Mouse (Mus musculus) neutrophil, adult 5-6 weeks (primary cell): ENCODE results near the gene Rrp15. TPM values are rescaled to one million over a fixed set of nuclear protein-coding genes. Genes with fewer than 3 reads are reported as not detected.
"Not testable (repeated sequence)": the region's sequence is repeated elsewhere in the genome, so short reads cannot be mapped to it uniquely, and the experiment has no call there.

ENCODE experiments used
- ATAC-seq: fragments of 151-379, 151-347 bp; 2 replicates; pipeline ENCODE4 v1.8.0; 2017; ENCODE audit warnings: mild to moderate bottlenecking, moderate TSS enrichment; ENCODE audit not compliant: insufficient number of reproducible peaks, poor library complexity, low FRiP score, severe bottlenecking; ENCODE audit errors: extremely low read depth
- total RNA-seq: library from RNA; stranded (forward); fragments of 200-1000 nt; gene quantifications from 2 replicates; pipeline ENCODE4 v1.2.3, GENCODE M21; 2017

Gene Rrp15
- 22.5 and 23.7 TPM in 2 replicates for total RNA-seq

- ATAC-seq = peak; percentile 98
These were observed at the start of gene Rrp15 for GRCm38 (mm10) chr1:186748724-186749653. Gene Rrp15, minus strand, starts transcription at chr1:186749358.

DNA sequence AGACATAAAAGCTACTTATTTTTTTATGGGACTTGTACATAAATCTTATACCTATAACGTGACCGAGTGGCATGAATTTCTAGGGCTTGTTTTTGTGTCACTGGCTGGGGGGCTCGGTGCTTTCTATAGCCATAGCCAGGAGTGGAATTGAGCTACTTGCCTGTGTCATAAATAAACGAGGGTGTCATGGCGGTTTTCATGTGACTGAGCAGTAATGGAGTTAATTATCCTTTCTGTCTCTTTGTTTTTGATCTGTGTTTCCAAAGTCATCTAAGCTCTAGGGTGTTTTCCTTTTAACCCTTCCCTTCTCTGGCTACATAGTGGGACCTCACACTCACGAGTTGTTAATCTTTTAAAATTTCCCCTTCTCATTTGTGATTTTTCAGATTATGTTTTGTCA, 48.8 kb upstream of the Rrp15 start:
- ATAC-seq = no peak

DNA sequence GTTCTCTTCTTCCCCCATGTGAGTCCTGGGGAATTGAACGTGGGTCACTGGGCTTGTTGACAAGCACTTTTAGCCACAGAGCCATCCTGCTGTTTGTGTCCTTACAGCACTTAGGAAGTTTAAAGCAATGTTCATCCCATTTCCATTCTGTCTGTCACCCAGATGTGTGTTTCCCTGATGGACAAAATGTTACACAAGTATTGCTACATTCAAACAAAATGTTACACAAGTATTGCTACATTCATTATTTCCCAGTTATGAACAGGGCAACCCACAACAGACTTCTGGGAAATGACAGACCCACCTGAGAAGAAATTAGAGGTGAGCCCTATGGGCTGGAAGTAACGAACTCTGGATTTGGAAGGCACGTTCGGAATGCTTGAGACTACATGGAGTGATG, 36.2 kb upstream of the Rrp15 start:
- no peak for ATAC-seq

DNA sequence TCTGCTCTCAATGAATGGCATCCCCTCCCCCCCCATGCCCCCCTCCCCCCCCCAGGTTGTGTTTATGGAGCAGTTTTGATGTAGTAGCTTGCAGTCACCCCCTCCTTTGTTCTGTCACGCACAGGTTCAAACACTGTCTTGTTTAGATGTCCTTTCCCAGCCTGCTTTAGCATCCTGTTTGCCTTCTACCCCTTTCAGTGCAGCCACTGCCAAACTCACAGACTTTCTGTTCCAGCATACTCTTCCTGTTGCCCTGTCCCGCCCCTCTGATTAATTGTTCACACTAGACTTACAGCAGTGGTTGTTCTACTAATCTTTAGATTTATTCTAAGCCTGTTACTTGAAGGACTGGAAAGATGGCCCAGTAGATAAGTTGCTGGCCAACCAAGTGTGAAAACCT, 31.7 kb upstream of the Rrp15 start:
- ATAC-seq = no peak

- no peak for ATAC-seq
These were observed 24.0 kb upstream of the Rrp15 start for GRCm38 (mm10) chr1:186773124-186773523.

- ATAC-seq = no peak
These were observed 23.5 kb upstream of the Rrp15 start for GRCm38 (mm10) chr1:186772547-186773077.

DNA sequence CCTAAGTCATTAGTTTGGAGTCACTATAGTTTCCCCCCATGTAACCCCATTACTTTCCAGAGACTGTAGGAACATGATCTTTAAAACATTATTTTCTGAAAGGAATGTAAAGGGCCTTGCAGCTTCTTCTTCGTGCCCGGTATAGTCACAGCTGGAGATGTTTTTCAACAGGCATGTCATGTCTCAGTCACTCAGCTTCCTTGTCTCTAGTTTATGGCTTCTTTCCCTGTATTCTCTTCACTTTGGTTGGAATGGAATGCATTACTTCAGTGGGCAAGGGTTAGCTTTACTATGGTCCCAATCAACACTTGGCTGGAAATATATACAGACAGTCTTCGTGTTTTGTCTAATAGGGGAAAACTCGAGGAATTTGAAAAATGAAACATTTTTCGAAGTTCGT, 22.8 kb upstream of the Rrp15 start:
- no peak for ATAC-seq

DNA sequence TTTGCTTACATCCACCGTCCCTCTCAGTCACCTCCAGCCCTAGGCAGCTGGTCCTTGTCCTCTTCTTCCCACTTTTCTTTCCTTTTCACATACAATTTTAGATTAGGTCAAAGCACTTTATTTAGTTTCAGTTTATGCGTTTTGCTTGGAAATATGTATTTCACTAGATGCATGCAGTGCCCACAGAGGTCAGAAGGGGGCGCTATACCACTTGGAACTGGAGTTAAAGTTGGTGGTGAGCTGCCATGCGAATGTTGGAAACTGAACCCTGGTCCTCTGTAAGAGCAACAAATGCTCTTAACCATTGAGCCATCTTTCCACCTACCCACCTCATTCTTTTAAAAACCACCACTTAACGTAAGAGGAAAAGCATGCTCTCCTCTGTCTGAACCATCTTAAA, 21.5 kb upstream of the Rrp15 start:
- ATAC-seq = no peak

DNA sequence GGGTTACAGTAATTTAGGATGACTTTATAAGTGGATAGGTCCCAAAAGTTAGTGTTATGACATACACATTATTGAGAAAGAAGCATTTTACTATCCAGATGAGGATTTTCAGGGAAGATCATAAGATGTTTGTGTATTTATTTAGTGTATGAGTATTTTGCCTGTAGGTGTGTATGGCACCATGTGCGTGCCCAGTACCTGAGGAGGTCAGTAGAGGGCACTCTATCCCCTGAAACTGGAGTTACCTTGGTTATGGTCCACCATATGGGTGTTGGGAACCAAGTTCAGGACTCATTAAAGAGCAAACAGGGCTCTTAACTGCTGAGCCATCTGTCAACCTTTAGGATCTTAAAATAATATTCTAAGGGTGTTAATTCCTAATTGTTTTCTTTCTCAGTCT, 19.2 kb upstream of the Rrp15 start:
- no peak for ATAC-seq

- ATAC-seq = not testable (repeated sequence)
These were observed 14.3 kb upstream of the Rrp15 start for GRCm38 (mm10) chr1:186763451-186763850.

GRCm38 (mm10) chr1:186749675-186750283, 621 bp upstream of the Rrp15 start:
- ATAC-seq = no peak

DNA sequence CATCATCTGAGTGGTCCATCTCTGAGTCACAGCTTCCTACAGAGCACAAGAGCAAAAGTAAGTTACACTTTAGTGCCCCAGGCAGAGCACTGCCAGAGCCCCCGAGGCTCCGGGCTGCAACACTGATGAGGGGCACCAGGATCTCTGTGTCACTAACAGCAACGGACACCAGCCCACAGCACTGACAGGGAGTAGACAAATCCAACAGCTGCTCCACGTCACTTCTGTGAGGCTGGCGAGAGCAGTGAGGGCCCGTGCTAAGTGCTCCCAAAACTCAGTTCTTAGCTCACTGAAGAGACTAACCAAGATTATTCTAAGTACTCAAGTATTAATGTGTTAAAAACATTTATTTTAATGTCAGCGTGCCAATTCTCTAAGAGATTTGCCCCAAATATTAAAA, 9.3 kb downstream of the Rrp15 start:
- ATAC-seq = no peak

DNA sequence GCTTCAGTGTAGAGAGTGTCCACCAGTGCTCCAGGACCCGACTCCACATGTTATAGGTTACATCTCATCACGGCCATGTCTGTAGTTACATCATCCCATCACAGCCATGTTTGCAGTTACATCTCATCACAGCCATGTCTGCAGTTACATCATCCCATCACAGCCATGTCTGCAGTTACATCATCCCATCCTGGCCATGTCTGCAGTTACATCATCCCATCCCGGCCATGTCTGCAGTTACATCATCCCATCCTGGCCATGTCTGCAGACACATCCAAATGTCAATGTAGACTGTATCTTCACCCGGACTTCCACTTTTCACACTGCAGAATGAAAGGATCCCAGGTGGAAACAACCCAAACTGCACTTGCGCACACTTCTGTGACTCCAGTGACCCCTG, 13.6 kb downstream of the Rrp15 start:
- no peak for ATAC-seq

GRCm38 (mm10) chr1:186733052-186733451, 16.1 kb downstream of the Rrp15 start:
- no peak for ATAC-seq

- ATAC-seq = no peak
These were observed 20.4 kb downstream of the Rrp15 start for GRCm38 (mm10) chr1:186728778-186729177.

DNA sequence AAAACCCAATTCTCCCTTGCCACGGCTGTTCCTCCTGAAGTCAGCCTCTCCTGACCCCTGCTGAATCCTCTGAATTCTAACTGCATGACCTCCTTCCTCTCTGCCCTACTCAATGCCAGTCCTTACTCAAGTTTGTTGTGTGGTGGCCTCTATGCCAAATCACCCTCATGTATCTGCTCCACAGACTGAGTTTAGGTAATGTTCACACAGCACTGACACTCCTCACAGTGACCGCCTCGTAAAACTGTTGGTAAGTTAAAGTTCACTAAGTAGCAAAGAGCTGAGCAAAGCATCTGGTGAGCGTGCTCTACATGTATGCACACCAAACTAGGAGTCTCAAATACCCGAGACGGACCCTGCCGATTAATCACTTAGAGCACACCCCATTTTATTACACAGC, 23.0 kb downstream of the Rrp15 start:
- no peak for ATAC-seq

DNA sequence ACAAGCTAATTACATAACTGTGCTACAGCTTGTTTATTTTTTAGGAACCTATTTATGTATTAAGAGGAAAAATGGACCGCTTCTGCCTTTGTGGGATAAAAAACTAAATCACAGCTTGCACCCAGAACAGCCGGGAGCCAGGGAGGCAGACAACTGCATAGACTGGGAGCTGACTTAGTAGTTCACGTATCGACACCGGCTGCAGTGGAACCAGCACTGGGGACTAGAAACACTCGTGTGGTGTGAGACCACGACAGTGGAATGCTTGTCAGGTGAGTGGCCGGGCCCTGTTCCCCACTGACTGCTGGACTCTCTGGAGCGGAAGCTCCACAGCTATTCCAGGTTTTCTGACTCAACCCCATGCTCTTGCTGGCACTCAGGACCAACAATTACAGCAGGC, 26.9 kb downstream of the Rrp15 start:
- no peak for ATAC-seq

DNA sequence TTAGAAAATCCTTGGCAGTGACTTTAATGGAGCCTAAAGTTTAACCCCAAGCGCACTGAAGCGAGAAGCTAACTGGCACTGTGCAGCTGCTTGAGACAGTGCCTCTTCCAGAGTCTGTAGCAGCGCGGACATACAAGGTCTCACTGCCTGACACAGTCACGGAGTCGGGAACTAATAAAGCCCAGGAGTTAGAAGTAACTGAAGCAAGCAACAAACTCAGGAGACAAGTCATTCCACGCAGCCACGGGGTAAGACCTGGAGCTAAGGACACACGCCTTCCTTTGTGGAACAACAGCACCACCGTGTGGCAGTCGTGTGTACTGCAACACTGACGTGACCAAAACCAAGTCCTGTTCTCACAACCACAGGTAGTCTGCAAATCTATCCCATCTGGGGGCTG, 27.3 kb downstream of the Rrp15 start:
- ATAC-seq = peak; percentile 89

DNA sequence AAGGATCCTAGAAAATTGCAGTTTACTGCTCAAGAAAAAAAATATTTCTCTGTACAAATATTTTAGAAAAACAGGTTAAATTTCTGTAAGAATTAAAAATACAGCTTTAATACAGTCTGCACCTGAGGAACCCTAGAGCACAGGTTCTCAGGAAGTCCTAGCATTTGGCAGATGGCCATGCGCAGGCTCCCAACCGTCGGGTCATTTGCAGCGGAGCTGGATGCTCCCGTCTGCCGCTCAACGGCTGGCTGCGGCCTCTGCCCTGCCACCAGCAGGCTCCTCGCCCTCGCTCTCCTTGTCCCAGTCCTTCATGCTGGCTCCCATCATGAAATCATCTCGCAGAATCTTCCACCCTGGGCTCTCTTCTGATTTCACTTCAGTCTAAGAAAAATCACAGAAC, 28.0 kb downstream of the Rrp15 start:
- no peak for ATAC-seq

- ATAC-seq = no peak
These were observed 29.4 kb downstream of the Rrp15 start for GRCm38 (mm10) chr1:186719708-186720107.
